Mouse (Mus musculus) heart, adult 11 months (tissue): ENCODE measurements around the gene Mecr.
A peak's percentile ranks its signal among the peaks of the same experiment; 100 is the strongest.

Experiments
- DNase-seq: peaks from one replicate; pipeline ENCODE4 v3.0.0; 2022

The Mecr gene

DNA sequence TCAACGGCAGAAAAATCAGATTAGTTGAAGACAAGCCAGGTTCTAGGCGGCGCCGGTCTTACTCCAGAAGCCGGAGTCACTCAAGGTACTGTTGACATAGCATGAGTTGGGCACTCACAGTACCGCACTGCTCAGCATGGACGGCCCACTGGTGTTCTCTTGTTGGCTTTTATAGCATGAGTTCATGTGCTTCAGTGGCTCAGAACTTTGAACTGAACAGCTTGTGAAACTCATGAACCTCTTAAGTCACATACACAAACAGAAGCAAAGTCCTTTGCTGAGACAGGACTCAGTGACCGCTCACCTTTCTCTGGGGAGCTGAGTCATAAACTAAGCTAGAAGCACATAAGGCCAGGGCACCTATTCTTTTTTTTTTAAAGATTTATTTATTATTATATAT is 54.5 kb downstream of the Mecr start:
- DNase-seq, result no peak

DNA sequence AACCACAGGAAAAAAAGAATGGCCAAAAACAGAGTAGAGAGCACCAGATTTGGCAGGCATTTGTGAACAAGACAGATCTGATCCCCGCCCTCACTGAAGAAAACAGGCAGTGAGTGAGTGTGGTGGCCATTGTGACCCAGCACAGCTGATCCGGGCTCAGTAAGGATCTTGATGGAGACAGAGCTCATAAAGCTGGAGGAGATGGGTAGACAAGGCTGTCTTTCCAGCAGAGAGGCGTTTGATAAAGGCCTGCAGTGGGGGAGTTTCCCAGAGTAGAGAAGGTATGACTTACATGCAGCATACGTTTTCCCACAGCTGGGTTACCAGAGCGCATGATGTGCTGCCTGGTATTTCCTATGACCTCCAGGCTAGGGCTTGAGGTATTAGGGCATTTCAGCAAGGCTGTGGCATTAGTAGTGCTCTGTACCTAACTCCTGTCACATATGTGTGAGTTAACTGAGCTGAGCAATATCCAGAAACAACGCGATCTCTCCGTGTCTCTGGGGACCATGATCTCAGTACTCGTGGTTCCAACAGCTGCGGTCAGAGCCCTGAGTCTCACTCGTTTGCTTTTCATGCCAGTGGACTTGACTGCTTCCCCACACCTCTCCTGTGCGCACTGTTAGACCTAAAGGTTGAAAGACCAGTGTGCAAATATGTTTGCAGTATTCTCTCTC is 55.4 kb downstream of the Mecr start:
- peak; percentile 96 for DNase-seq

DNA sequence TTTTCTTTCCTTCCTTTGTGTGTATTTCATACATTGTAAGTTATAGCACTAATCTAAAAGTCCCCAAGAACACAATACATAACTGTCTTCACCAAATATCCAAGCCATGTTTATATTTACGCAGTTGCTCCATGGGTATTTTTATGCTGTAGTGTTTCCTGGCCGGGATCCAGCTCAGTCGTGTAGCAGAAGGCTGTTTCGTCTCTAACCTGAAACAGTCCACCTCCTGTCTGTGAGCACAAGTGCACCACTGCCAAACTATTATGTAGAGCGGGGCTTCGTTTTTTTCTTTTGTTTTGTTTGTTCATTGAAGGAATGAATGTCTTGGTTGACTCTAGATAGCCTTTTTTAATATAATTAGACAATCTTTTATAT is 55.9 kb downstream of the Mecr start:
- peak; percentile 85 for DNase-seq

- DNase-seq, result peak; percentile 86
Observed at GRCm38 (mm10) chr4:131901090-131901489, 57.8 kb downstream of the Mecr start.

DNA sequence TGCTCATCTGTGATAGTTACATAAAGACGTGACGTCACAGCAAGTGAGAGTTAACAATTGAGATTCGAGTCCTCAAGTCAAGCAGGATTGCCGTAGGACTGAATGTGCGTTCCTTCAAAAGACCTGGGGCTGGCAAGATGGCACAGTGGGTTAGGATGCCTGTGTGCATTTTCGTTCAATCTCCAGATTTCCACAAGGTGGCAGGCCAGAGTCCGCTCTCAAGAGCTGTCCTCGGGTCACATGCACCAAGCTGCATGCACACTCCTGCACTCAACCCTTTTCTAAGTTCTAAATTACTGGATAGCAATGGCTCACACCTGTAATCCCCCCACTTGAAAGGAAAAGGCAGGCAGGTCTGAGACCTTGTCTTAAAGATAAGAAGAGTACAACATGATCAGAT is 61.2 kb downstream of the Mecr start:
- DNase-seq, result no peak

GRCm38 (mm10) chr4:131906423-131906822 is 63.2 kb downstream of the Mecr start:
- DNase-seq, result no peak

DNA sequence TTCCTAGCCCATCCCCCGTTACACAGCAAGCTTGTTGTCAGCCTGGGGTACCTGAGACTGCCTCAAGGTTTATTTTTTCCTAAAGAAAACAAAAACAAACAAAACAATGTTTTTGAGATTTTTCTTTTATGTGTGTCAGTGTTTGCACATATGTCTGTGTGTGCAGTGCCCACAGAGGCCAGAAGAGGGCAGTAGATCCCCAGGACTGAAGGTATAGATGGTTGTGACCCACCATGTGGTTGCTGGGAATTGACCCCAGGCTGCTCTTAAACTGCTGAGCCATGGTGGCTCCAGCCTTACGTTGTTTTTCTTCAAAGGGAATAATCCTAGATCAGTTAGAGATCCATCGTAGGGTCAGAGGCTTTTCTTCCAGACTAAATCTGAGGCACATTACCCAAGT is 64.6 kb downstream of the Mecr start:
- no peak for DNase-seq

DNA sequence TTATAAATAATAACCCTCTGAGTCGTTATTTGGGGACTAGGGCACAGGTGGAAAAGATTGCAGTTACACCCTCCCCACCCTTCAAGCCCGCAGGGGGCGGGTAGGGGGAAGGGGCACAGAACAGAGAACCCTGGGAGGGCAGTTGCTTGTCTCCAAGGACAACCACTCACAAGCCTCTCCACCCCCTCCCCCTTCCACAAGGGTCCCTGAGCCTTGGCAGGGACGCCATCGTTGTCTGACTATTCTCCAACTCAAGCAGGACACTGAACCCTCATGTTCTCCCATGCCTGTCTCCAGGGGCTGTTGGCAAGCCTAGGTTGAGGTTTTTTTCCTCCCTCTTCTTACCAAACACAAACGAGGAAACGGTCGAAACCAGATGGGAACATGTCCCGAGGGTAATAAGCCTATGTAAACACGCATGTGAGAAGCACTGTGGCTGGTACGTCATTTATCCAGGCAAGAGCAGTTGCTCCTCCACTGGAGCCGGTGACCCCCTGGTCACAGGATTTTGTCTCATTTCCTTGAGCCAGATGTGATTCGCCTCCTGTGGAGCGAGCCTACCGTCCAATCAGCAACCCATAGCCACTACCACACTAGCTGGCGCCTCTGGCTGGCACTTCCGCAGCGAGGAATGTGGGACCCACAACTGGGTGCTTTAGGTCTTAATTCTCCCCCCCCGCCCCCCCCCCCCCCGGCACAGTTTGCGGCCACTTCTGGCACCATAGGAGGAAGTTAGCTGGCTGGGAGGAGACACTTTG is 67.1 kb downstream of the Mecr start:
- DNase-seq, result peak; percentile 97

- peak; percentile 83 for DNase-seq
Observed at GRCm38 (mm10) chr4:131911521-131911920, 68.3 kb downstream of the Mecr start.

GRCm38 (mm10) chr4:131913526-131913925 is 70.3 kb downstream of the Mecr start:
- no peak for DNase-seq

- DNase-seq, result no peak
Observed at GRCm38 (mm10) chr4:131914046-131914643, 70.9 kb downstream of the Mecr start.

DNA sequence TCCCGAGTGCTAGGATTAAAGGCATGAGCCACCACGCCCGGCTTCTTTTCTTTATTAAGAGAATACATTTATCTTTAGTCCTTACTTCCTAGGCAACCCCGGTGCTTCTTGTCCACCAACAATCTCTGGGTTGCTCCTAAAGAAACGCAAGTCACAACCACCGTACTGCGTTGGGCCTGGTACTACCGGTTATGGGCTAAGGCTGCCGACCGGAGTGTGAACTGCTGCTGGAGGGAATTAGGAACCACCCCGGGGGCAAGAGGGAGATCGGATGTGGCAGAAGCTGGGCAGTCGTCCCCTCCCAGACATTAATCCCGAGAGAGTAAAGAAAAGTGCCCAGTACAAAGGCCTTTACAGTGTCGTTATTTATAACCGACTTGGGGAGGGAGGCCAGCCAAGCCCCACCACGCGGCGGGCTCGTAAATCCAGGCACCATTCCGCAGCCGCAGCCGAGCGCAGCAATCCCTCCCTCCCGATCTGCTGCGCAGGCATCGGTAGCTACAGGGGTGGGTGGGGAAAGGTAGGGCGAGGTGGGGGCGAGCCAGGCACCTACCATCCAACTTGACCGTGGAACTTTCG is 71.7 kb downstream of the Mecr start:
- peak; percentile 91 for DNase-seq

DNA sequence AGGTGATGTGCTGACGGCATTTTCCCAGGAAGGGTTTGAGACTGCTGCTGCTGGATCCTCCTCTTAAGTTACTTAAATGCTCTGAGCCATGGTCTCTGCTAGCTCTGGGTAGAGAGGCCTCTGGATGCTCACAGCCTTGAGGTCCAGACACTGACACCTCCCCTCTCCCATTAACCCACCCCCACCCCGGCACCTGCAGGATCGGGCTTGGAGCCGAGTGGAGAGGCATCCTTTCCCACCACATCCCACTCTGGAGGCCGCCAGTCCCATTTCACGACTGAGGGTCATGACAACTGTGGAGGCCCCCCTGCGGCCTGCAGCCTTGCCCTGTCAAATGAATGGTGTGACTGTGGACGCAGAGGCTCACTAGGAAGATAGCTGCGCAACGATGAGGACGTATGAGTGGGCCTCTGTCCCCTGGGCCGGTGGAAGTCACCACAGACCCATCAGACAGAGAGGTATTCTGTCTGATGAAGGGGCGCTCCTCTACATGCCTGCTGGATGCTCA is 72.6 kb downstream of the Mecr start:
- DNase-seq, result peak; percentile 91

GRCm38 (mm10) chr4:131916425-131916824 is 73.2 kb downstream of the Mecr start:
- peak; percentile 98 for DNase-seq

DNA sequence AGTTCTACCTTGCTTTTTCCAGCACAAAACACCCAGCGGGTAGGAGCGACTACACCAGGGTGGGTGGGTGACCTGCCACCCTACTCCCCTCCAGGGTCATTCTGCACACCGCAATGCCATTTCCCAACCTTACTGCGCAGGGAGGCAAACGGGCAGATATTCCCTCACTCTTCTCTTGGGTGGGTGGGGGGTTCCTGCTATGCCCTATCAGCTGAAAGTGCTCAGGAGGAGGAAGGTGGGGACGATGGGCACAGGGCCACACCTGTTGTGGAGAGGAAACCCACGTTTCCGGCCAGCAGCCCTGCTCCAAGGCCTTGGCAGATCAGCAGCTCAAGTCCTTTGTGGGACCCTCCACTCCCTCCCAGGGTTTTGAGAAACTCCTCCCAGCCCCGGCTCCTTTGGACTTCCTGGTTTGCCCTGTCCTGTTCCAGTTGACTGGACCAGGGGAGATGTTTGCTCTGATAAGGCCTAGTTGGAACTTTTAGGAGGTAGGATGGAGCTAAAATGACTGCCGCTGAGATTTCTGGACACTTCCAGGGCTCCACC is 73.8 kb downstream of the Mecr start:
- peak; percentile 95 for DNase-seq
